Mouse (Mus musculus): ENCODE data around the gene Btnl2.
A peak's percentile ranks its signal among the peaks of the same experiment; 100 is the strongest.
"Not testable (repeated sequence)": the region's sequence is repeated elsewhere in the genome, so short reads cannot be mapped to it uniquely, and the experiment has no call there.

The Btnl2 gene

GRCm38 (mm10) chr17:34354539-34354938 is at the start of gene Btnl2:
Btnl2 (plus strand) TSS chr17:34354822.
- no peak for DNase-seq

- DNase-seq, result peak; percentile 63 to 68
Measured at GRCm38 (mm10) chr17:34305380-34306030, 49.1 kb upstream of the Btnl2 start, which contains the start of gene H2-Eb1. H2-Eb1 (plus strand) TSS chr17:34305867.

GRCm38 (mm10) chr17:34306407-34306806 is 48.2 kb upstream of the Btnl2 start:
- no peak for DNase-seq

- no peak for DNase-seq
Measured at GRCm38 (mm10) chr17:34307216-34307615, 47.4 kb upstream of the Btnl2 start.

- no peak for DNase-seq
Measured at GRCm38 (mm10) chr17:34308161-34308560, 46.5 kb upstream of the Btnl2 start.

GRCm38 (mm10) chr17:34309225-34309624 is 45.4 kb upstream of the Btnl2 start:
- DNase-seq, result no peak

- peak; percentile 46 to 60 for DNase-seq
Measured at GRCm38 (mm10) chr17:34309683-34310385, 44.8 kb upstream of the Btnl2 start.

- not testable (repeated sequence) for DNase-seq
Measured at GRCm38 (mm10) chr17:34310526-34310925, 44.1 kb upstream of the Btnl2 start.

GRCm38 (mm10) chr17:34312185-34312584 is 42.4 kb upstream of the Btnl2 start:
- DNase-seq, result no peak

- DNase-seq, result peak; percentile 60 to 63
Measured at GRCm38 (mm10) chr17:34313393-34313792, 41.2 kb upstream of the Btnl2 start.

- DNase-seq, result no peak
Measured at GRCm38 (mm10) chr17:34314286-34314685, 40.3 kb upstream of the Btnl2 start.

- no peak for DNase-seq
Measured at GRCm38 (mm10) chr17:34315512-34315911, 39.1 kb upstream of the Btnl2 start.

GRCm38 (mm10) chr17:34316697-34317096 is 37.9 kb upstream of the Btnl2 start:
- no peak for DNase-seq

- DNase-seq, result no peak
Measured at GRCm38 (mm10) chr17:34317275-34317674, 37.3 kb upstream of the Btnl2 start.

GRCm38 (mm10) chr17:34325436-34325835 is 29.2 kb upstream of the Btnl2 start, which contains the start of gene H2-Eb2:
H2-Eb2 (plus strand) TSS chr17:34325665.
- no peak for DNase-seq

- DNase-seq, result no peak
Measured at GRCm38 (mm10) chr17:34326373-34326772, 28.2 kb upstream of the Btnl2 start.

- no peak for DNase-seq
Measured at GRCm38 (mm10) chr17:34329807-34330206, 24.8 kb upstream of the Btnl2 start.

GRCm38 (mm10) chr17:34331200-34331599 is 23.4 kb upstream of the Btnl2 start:
- DNase-seq, result no peak

- no peak for DNase-seq
Measured at GRCm38 (mm10) chr17:34340619-34341402, 13.8 kb upstream of the Btnl2 start.

- DNase-seq, result no peak
Measured at GRCm38 (mm10) chr17:34344882-34345281, 9.7 kb upstream of the Btnl2 start.

- no peak for DNase-seq
Measured at GRCm38 (mm10) chr17:34345486-34345885, 9.1 kb upstream of the Btnl2 start.

GRCm38 (mm10) chr17:34346041-34346440 is 8.6 kb upstream of the Btnl2 start:
- DNase-seq, result no peak

- no peak for DNase-seq
Measured at GRCm38 (mm10) chr17:34347606-34348308, 6.9 kb upstream of the Btnl2 start.
